Mouse (Mus musculus) CD8-positive naive resting alpha-beta T cell, adult 2 months (primary cell): Measurements from ENCODE around the gene AI481877.

ENCODE experiments used
- DNase-seq, 2 experiments: peaks; one replicate each; pipeline ENCODE4 v3.0.0; 2022; ENCODE audit warnings: low read depth in 2 of 2, low spot score in 2 of 2

The AI481877 gene

GRCm38 (mm10) chr4:59034918-59035785, 103.6 kb downstream of the AI481877 start, which contains the start of gene Gng10:
Gng10 (plus strand) TSS chr4:59035088.
- peak; percentile 41 to 46 for DNase-seq

DNA sequence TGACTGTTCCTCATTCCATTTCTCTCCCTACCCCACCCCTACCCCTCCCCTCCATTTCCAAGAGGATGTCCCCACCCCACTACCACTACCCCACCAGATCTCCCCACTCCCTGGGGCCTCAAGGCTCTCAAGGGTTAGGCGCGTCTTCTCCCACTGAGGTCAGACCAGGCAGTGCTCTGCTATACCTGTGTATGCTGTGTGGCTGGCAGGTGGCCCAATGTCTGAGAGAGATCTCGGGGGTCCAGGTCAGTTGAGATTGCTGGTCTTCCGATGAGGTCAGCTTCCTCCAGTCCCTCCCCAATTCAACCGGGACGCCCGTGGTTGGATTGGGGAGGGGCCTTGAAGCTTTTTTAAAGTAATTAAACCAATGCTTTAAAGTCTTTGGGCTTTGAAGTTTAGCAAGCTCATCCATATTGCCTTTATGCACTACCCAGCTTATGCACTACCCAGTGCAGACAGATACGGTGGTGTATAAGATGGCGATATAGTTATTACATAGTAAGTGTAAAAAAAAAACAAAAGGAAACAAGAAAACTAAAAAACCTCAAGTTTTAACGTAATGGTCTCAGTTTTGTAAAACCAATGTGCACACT, 104.4 kb downstream of the AI481877 start:
- DNase-seq, result no peak

GRCm38 (mm10) chr4:59016922-59017321, 121.9 kb downstream of the AI481877 start:
- no peak for DNase-seq

DNA sequence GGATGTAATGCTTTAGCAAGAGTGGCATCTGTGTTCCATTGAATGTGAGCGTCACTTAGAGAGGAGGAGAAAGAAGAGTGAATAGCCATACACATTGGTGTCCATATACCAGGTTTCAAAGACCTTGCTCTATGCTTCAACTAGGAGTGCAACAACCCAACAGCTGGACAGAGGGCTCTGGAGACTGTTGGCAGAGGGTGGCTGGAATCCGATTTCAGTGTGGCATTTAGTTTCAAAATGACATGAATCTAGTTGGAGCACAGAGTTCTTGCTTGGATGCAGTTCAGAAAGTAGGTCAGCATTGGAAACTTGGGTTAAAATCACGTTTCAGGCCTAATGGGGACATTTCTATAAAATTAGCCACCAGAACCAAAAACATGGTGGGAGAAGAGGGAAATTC, 123.6 kb downstream of the AI481877 start:
- DNase-seq, result no peak

- DNase-seq, result no peak
Measured at GRCm38 (mm10) chr4:59011446-59011845, 127.3 kb downstream of the AI481877 start.

- no peak for DNase-seq
Measured at GRCm38 (mm10) chr4:59009696-59010095, 129.1 kb downstream of the AI481877 start.

DNA sequence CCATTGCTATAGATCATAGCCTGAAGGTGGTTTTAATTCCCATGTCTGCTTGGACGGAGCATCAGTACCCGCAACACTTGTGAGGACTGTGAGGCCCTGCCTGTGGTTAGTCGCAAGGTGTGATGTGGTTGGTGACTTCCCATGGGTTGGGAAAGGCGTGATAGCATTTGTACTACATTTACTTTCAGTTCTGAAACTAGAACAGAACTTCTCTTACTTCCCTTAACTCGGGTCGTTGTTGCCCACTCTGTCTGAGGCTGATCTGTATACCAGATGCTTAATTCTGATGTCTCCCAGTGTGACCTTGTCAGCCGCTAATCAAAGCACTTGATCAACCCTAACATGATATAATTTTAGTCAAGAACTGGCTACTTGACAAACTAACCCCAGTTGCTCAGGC, 129.6 kb downstream of the AI481877 start:
- peak; percentile 21 to 45 for DNase-seq

- DNase-seq, result no peak
Measured at GRCm38 (mm10) chr4:59007974-59008373, 130.8 kb downstream of the AI481877 start.

GRCm38 (mm10) chr4:59007016-59007415, 131.8 kb downstream of the AI481877 start:
- no peak for DNase-seq

DNA sequence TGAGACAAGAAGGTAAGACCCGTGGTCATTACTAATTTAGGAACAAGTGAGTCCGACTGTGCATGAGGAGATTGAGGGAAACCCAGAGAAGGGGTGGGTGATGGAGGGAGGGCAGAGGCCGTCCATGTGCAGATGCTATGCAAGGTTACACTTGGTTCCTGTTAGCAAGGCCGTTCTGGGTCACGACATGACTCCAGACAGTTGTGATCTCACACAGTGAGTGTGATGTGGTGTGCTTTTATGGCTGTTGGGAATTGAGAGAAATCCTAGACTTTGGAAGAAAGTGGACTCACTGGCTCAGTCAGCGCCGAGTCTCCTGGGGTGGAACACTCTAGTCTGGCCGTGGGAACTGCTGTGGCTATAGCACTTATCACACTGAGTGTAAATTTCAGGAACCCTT, 132.6 kb downstream of the AI481877 start:
- DNase-seq, result no peak

- no peak for DNase-seq
Measured at GRCm38 (mm10) chr4:59003806-59004200, 135.0 kb downstream of the AI481877 start.

- peak; percentile 88 to 89 for DNase-seq
Measured at GRCm38 (mm10) chr4:59002948-59003805, 135.6 kb downstream of the AI481877 start, which contains the start of gene Gm20503. Gm20503 (plus strand) TSS chr4:59003210.

DNA sequence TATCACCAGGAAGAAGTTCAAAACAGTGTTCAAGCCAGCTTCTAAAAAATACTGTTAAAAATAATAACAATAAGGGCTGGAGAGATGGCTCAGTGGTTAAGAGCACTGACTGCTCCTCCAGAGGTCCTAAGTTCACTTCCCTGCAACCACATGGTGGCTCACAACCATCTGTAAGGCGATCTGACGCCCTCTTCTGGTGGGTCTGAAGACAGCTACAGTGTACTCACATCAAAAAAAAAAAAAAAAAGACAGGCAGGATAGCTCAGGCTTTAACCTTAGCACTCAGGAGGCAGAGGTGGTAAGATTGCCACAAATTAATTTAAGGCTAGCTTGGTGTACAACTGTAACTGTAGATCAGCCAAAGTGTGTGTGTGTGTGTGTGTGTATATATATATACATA, 138.2 kb downstream of the AI481877 start:
- DNase-seq, result peak; percentile 36 to 68

- DNase-seq, result peak; percentile 61 to 73
Measured at GRCm38 (mm10) chr4:58999686-59000085, 139.1 kb downstream of the AI481877 start.

DNA sequence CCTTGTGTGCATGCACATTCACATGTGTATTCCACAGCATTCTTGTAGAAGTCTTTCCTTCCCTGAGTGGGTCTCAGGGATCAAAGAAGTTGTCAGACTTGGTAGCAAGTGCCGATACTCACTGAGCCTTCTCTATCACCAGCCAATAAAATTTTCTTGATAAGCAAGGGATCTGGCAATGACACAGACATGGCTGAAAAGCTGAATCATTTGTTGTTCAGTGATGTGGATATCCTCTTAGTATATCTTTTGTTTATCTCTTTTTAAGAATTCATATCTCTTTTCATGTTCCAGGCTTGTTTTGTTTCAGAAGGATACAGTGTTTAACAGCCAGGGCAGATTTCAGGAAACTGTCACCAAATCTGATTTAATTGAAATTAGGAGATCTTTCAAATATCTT, 140.1 kb downstream of the AI481877 start:
- no peak for DNase-seq

DNA sequence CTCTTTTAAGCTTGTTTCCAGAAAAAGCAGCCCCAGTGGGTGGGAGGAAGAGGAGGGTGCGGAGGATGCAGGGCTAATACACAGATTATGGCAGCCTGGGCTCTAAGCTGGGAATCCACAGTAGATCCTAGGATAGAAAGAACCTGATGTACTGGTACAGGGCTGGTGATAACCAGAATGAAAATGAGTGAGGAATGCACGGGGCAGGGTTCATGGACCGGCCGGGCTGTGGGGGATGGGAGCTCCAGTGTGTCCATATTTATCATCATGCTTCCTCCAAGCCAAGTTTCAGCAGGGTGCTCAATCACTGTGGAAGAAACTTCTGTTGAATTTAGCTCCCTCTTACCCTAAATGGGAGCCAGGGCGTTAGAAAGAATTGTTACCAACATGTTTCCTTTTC, 141.7 kb downstream of the AI481877 start:
- DNase-seq, result no peak

GRCm38 (mm10) chr4:58995251-58995693, 143.5 kb downstream of the AI481877 start:
- DNase-seq, result no peak

DNA sequence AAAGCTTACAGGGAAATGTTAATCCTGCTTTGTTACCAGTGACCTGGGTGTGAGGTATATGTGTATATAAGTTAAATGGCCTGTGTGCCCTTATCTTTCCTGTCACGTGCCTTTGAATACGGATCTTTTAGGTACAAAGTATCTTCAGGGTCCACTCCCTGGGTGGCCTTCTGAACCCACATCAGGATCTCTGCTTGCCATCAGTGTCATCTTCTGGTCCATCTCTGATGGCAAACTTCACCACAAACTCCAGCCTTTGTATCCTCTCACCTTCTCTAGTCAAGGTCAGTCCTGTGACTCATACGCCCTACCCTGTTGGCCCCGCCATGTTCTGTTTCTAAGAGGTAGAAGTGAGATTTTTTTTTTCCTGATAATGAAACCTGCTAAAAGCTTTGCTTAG, 144.0 kb downstream of the AI481877 start, which contains the start of gene Dnajc25:
Dnajc25 (plus strand) TSS at position 301 of the 400 bp plus-strand sequence.
- DNase-seq, result no peak
